Mouse (Mus musculus): Measurements from ENCODE around the gene Tmem234. TPM values are rescaled to one million over a fixed set of nuclear protein-coding genes. Genes with fewer than 3 reads are reported as not detected.

Gene Tmem234
- polyA plus RNA-seq, 1 experiment from 2014 or later, result 186 TPM

DNA sequence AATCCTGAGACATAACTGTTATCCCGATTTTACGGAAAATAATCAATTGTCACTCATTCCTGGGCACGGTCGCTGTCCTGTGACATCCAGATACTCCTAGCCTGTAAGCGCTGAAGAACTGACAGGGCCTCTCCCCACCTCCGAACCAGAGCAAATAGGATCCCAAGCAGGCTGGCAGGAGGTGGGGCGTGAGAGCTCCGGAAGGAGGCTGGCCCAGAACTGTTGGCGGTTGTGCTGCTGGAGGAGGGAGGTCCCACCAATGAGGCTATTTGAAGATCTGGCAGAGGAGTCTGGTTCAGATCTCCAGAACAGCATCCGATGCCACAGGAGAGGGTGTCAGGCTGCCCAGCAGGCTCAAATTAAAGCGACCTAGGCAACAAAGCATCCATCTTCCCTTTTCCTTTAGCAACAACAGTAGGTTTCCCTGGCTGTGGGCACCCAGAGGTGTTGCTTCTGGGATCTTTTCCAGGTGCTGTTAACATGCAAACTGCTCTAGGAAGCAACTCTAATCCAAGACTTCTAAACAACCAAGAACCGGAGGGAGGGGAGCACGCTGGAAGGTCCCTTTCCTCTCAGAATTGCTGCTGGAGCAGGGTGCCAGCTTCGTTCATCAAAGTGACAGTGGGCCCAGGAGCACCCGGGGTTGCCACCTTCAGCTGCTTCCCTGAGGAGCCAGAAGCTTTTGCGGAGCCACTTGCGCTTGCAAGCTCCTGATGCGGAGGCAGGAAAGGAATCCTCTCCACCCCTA, 24.0 kb downstream of the Tmem234 start:
- peak; percentile 94 for ATAC-seq
- Histone ChIP-seq H3K4me3 (ENCODE audit: low read length) (peak overlapping the region; percentile 77), H3K4me2 (ENCODE audit: low read depth, low read length) (peak overlapping the region; percentile 85), H3K36me3 (ENCODE audit: control insufficient read depth, insufficient read depth, low read length) (peaks cover 24% of the 10 kb centered on the region), H3K9me3 (ENCODE audit: control insufficient read depth, low read length) (no peaks in the 10 kb centered on the region), H3K27me3 (replicated peaks; ENCODE audit: control insufficient read depth, insufficient read depth, low read length) (no peaks in the 10 kb centered on the region), H3K4me1 (ENCODE audit: control insufficient read depth, insufficient read depth, low read length) (peaks cover 26% of the 10 kb centered on the region), H3K27ac (ENCODE audit: low read length) (peak overlapping the region; percentile 89), H3K9ac (ENCODE audit: low read depth, low read length) (peak overlapping the region; percentile 89)
- WGBS, result 2% methylated on average over 18 of the region's 18 CpGs

DNA sequence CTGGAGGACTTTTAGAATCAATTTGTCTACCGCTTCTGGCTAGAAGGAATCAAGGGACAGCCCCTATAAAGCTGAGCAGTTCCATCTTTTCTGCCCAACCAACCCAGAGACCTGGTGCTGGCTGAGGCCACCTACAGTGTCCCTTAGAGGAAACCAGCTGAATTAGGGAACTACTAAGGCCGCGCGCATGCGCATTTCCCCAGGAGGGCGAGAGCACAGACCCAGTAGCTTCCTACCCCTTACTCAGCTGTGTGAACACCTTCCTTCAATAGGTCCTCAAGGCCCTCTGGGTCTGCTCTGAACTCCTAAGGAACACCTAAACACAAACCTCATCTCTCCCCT, 24.5 kb downstream of the Tmem234 start:
- Histone ChIP-seq H3K9me3 (ENCODE audit: control insufficient read depth, low read length) (no peaks in the 10 kb centered on the region), H3K4me3 (ENCODE audit: low read length) (peak overlapping the region; percentile 77), H3K36me3 (ENCODE audit: control insufficient read depth, insufficient read depth, low read length) (peaks cover 27% of the 10 kb centered on the region), H3K4me2 (ENCODE audit: low read depth, low read length) (peak overlapping the region; percentile 85), H3K27me3 (replicated peaks; ENCODE audit: control insufficient read depth, insufficient read depth, low read length) (no peaks in the 10 kb centered on the region), H3K4me1 (ENCODE audit: control insufficient read depth, insufficient read depth, low read length) (peaks cover 26% of the 10 kb centered on the region), H3K9ac (ENCODE audit: low read depth, low read length) (peak overlapping the region; percentile 61), H3K27ac (ENCODE audit: low read length) (peak overlapping the region; percentile 79)
- peak; percentile 16 for ATAC-seq
- 8% methylated on average over 6 of the region's 6 CpGs for WGBS

DNA sequence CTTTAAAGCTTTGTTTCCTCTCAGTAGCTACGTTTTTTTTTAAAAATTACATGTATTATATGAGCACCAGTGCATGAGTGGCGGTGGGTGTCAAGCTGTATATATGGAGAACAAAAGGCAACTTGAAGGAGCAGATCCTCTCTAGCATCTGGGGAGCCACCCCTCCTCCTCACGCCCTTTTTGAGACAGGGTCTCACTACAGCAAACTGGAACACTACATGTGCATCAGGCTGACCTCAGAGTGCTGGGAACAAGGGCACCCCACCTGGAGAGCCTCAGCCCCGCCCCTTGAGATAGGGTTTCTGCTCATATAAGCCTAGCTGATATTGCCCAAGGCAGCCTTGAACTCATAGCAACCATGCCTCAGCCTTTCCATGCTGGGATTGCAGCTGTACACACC, 25.0 kb downstream of the Tmem234 start:
- peaks cover 27% of the 10 kb centered on the region for H3K36me3 ChIP-seq (ENCODE audit: control insufficient read depth, insufficient read depth, low read length)
- H3K27ac ChIP-seq (ENCODE audit: low read length), result peak overlapping the region; percentile 79
- H3K27me3 ChIP-seq (replicated peaks; ENCODE audit: control insufficient read depth, insufficient read depth, low read length), result no peaks in the 10 kb centered on the region
- H3K4me3 ChIP-seq (ENCODE audit: low read length), result no peak overlapping the region
- H3K9ac ChIP-seq (ENCODE audit: low read depth, low read length), result no peak overlapping the region
- WGBS, result 45% methylated on average over 4 of the region's 4 CpGs
- no peaks in the 10 kb centered on the region for H3K9me3 ChIP-seq (ENCODE audit: control insufficient read depth, low read length)
- peak overlapping the region; percentile 85; the same call in 1 of the 2 replicates for H3K4me2 ChIP-seq (ENCODE audit: low read depth, low read length)
- no peak for ATAC-seq
- peaks cover 26% of the 10 kb centered on the region for H3K4me1 ChIP-seq (ENCODE audit: control insufficient read depth, insufficient read depth, low read length)

- Histone ChIP-seq H3K9ac (ENCODE audit: low read depth, low read length) (no peak overlapping the region), H3K27ac (ENCODE audit: low read length) (no peak overlapping the region), H3K4me2 (ENCODE audit: low read depth, low read length) (no peak overlapping the region), H3K4me3 (ENCODE audit: low read length) (no peak overlapping the region), H3K4me1 (ENCODE audit: control insufficient read depth, insufficient read depth, low read length) (peaks cover 26% of the 10 kb centered on the region), H3K9me3 (ENCODE audit: control insufficient read depth, low read length) (no peaks in the 10 kb centered on the region), H3K27me3 (replicated peaks; ENCODE audit: control insufficient read depth, insufficient read depth, low read length) (no peaks in the 10 kb centered on the region), H3K36me3 (ENCODE audit: control insufficient read depth, insufficient read depth, low read length) (peaks cover 27% of the 10 kb centered on the region)
- no peak for ATAC-seq
- 73% methylated on average over 6 of the region's 6 CpGs for WGBS
Measured at GRCm38 (mm10) chr4:129626035-129626434, 25.6 kb downstream of the Tmem234 start.

- ATAC-seq, result no peak
- 0 out of 2 replicates have a peak, but pooled peaks cover 3% of the 10 kb centered on the region for H3K4me1 ChIP-seq (ENCODE audit: control insufficient read depth, insufficient read depth, low read length)
- no peaks in the 10 kb centered on the region for H3K27me3 ChIP-seq (replicated peaks; ENCODE audit: control insufficient read depth, insufficient read depth, low read length)
- H3K27ac ChIP-seq (ENCODE audit: low read length), result no peak overlapping the region
- H3K4me2 ChIP-seq (ENCODE audit: low read depth, low read length), result no peak overlapping the region
- WGBS, result 70% methylated on average over 4 of the region's 4 CpGs
- H3K4me3 ChIP-seq (ENCODE audit: low read length), result no peak overlapping the region
- H3K36me3 ChIP-seq (ENCODE audit: control insufficient read depth, insufficient read depth, low read length), result peaks cover 46% of the 10 kb centered on the region
- no peak overlapping the region for H3K9ac ChIP-seq (ENCODE audit: low read depth, low read length)
- H3K9me3 ChIP-seq (ENCODE audit: control insufficient read depth, low read length), result no peaks in the 10 kb centered on the region
Measured at GRCm38 (mm10) chr4:129630944-129631343, 30.5 kb downstream of the Tmem234 start.

GRCm38 (mm10) chr4:129631867-129632266, 31.4 kb downstream of the Tmem234 start:
- no peak overlapping the region for H3K9ac ChIP-seq (ENCODE audit: low read depth, low read length)
- 90% methylated on average over 12 of the region's 12 CpGs for whole genome bisulfite sequencing

GRCm38 (mm10) chr4:129633852-129634251, 33.4 kb downstream of the Tmem234 start:
- no peak for ATAC-seq
- H3K27ac ChIP-seq (ENCODE audit: low read length), result no peak overlapping the region
- WGBS, result 80% methylated on average over 6 of the region's 6 CpGs
- H3K27me3 ChIP-seq (replicated peaks; ENCODE audit: control insufficient read depth, insufficient read depth, low read length), result no peaks in the 10 kb centered on the region
- peaks cover 5% of the 10 kb centered on the region for H3K4me1 ChIP-seq (ENCODE audit: control insufficient read depth, insufficient read depth, low read length)
- no peaks in the 10 kb centered on the region for H3K9me3 ChIP-seq (ENCODE audit: control insufficient read depth, low read length)
- H3K9ac ChIP-seq (ENCODE audit: low read depth, low read length), result no peak overlapping the region
- H3K4me2 ChIP-seq (ENCODE audit: low read depth, low read length), result no peak overlapping the region
- peaks cover 41% of the 10 kb centered on the region for H3K36me3 ChIP-seq (ENCODE audit: control insufficient read depth, insufficient read depth, low read length)
- H3K4me3 ChIP-seq (ENCODE audit: low read length), result no peak overlapping the region

More at GRCm38 (mm10) chr4:129631867-129632266, 31.4 kb downstream of the Tmem234 start:
- Histone ChIP-seq H3K4me1 (ENCODE audit: control insufficient read depth, insufficient read depth, low read length) (0 out of 2 replicates have a peak, but pooled peaks cover 3% of the 10 kb centered on the region), H3K4me2 (ENCODE audit: low read depth, low read length) (no peak overlapping the region), H3K9me3 (ENCODE audit: control insufficient read depth, low read length) (no peaks in the 10 kb centered on the region), H3K36me3 (ENCODE audit: control insufficient read depth, insufficient read depth, low read length) (peaks cover 46% of the 10 kb centered on the region), H3K4me3 (ENCODE audit: low read length) (no peak overlapping the region), H3K27ac (ENCODE audit: low read length) (no peak overlapping the region), H3K27me3 (replicated peaks; ENCODE audit: control insufficient read depth, insufficient read depth, low read length) (no peaks in the 10 kb centered on the region)
- 0 out of 2 replicates have a peak, but pooled peaks have one; percentile 13 for ATAC-seq

DNA sequence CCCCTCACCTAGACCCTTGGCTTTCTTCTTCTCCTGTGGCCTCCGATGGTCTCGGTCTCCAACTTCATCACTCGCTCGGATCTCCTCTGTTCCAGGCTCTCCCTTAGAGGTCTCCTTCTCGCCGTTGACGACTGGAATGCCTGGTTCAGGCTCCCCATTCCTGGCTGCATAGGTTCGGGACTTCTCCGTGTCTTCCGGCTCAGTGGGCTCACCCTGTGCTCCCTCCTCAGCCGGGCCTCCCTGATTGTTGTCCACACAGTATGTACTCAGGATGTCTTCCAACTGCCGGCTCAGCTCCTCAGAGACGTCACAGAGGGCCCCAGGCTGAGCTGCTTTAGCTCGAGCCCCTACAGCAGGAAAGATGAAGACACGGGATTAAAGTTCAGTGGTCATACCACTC, 38.8 kb downstream of the Tmem234 start:
- H3K27ac ChIP-seq (ENCODE audit: low read length), result no peak overlapping the region
- H3K9ac ChIP-seq (ENCODE audit: low read depth, low read length), result peak overlapping the region; percentile 81
- H3K36me3 ChIP-seq (ENCODE audit: control insufficient read depth, insufficient read depth, low read length), result peaks cover 17% of the 10 kb centered on the region

GRCm38 (mm10) chr4:129640101-129640637, 39.7 kb downstream of the Tmem234 start:
- Histone ChIP-seq H3K36me3 (ENCODE audit: control insufficient read depth, insufficient read depth, low read length) (peaks cover 17% of the 10 kb centered on the region), H3K9me3 (ENCODE audit: control insufficient read depth, low read length) (no peaks in the 10 kb centered on the region), H3K9ac (ENCODE audit: low read depth, low read length) (peak overlapping the region; percentile 81), H3K27me3 (replicated peaks; ENCODE audit: control insufficient read depth, insufficient read depth, low read length) (no peaks in the 10 kb centered on the region), H3K27ac (ENCODE audit: low read length) (peak overlapping the region; percentile 92), H3K4me3 (ENCODE audit: low read length) (peak overlapping the region; percentile 62), H3K4me2 (ENCODE audit: low read depth, low read length) (peak overlapping the region; percentile 68), H3K4me1 (ENCODE audit: control insufficient read depth, insufficient read depth, low read length) (peaks cover 13% of the 10 kb centered on the region)
- peak; percentile 44 for ATAC-seq
- 1% methylated on average over 17 of the region's 17 CpGs for WGBS

More for the DNA sequence above, 38.8 kb downstream of the Tmem234 start:
- no peak for ATAC-seq
- 82% methylated on average over 15 of the region's 15 CpGs for WGBS
- H3K4me1 ChIP-seq (ENCODE audit: control insufficient read depth, insufficient read depth, low read length), result peaks cover 13% of the 10 kb centered on the region
- H3K4me2 ChIP-seq (ENCODE audit: low read depth, low read length), result peak overlapping the region; percentile 68
- H3K27me3 ChIP-seq (replicated peaks; ENCODE audit: control insufficient read depth, insufficient read depth, low read length), result no peaks in the 10 kb centered on the region
- peak overlapping the region; percentile 62; the same call in 1 of the 2 replicates for H3K4me3 ChIP-seq (ENCODE audit: low read length)
- H3K9me3 ChIP-seq (ENCODE audit: control insufficient read depth, low read length), result no peaks in the 10 kb centered on the region

All from intestine, embryonic 16.5 days (tissue).